Mouse (Mus musculus) thymus, adult 2 months (tissue): Measurements from ENCODE around the gene Dnah7b.
"Not testable (repeated sequence)": the region's sequence is repeated elsewhere in the genome, so short reads cannot be mapped to it uniquely, and the experiment has no call there.

ENCODE experiments used
- CTCF ChIP-seq: fragments of 200-500 bp; IDR thresholded peaks from 2 replicates; pipeline ENCODE4 v1.5.1; 2012; ENCODE audit warnings: mild to moderate bottlenecking, control low read depth, low read length, moderate library complexity, borderline replicate concordance; ENCODE audit not compliant: control insufficient read depth, poor library complexity, insufficient read depth; ENCODE audit errors: extremely low read depth
- POLR2A ChIP-seq: fragments of 200-500 bp; IDR thresholded peaks from 2 replicates; pipeline ENCODE4 v1.6.1; 2012; ENCODE audit warnings: mild to moderate bottlenecking, low read length, control low read depth, moderate library complexity; ENCODE audit not compliant: control insufficient read depth, poor library complexity, insufficient read depth; ENCODE audit errors: extremely low read depth

- TF ChIP-seq CTCF, POLR2A: not testable (repeated sequence)
Observed at GRCm38 (mm10) chr1:46345301-46345700, 279.2 kb downstream of the Dnah7b start.
